Mouse (Mus musculus) erythroblast, embryonic 14.5 days (primary cell): Measurements from ENCODE around the gene Ankrd13b. TPM values are rescaled to one million over a fixed set of nuclear protein-coding genes. Genes with fewer than 3 reads are reported as not detected.
"Not testable (repeated sequence)": the region's sequence is repeated elsewhere in the genome, so short reads cannot be mapped to it uniquely, and the experiment has no call there.

Experiments used
- H3K27me3 ChIP-seq: 2 replicates; pipeline ENCODE4 v1.6.1; 2012; ENCODE audit warnings: inconsistent platforms; ENCODE audit not compliant: control insufficient read depth
- H3K36me3 ChIP-seq: 2 replicates; pipeline ENCODE4 v1.6.1; 2012; ENCODE audit warnings: mild to moderate bottlenecking, inconsistent platforms; ENCODE audit not compliant: control insufficient read depth
- H3K4me1 ChIP-seq: 2 replicates; pipeline ENCODE4 v1.6.1; 2012; ENCODE audit warnings: inconsistent platforms; ENCODE audit not compliant: control insufficient read depth
- H3K4me3 ChIP-seq: replicated peaks from 2 replicates; pipeline ENCODE3; 2012; ENCODE audit warnings: moderate library complexity, mild to moderate bottlenecking, inconsistent platforms
- H3K9me3 ChIP-seq: 2 replicates; pipeline ENCODE4 v1.6.1; 2012; ENCODE audit warnings: low read length, inconsistent platforms, mixed read lengths; ENCODE audit not compliant: control insufficient read depth
- GATA1 ChIP-seq: IDR thresholded peaks from 2 replicates; pipeline ENCODE4 v1.6.1; 2012; ENCODE audit warnings: low read length, inconsistent platforms, mixed read lengths
- TAL1 ChIP-seq: IDR thresholded peaks from 3 replicates; pipeline ENCODE4 v1.6.1; 2012; ENCODE audit warnings: low read length, inconsistent platforms, mixed read lengths
- polyA plus RNA-seq: library from polyadenylated mRNA; stranded (reverse); fragments of >175 nt; gene quantifications from 2 replicates; pipeline ENCODE4 v1.2.3, GENCODE M21; 2012

Gene Ankrd13b
- 0.09 and 0.19 TPM in 2 replicates for polyA plus RNA-seq

DNA sequence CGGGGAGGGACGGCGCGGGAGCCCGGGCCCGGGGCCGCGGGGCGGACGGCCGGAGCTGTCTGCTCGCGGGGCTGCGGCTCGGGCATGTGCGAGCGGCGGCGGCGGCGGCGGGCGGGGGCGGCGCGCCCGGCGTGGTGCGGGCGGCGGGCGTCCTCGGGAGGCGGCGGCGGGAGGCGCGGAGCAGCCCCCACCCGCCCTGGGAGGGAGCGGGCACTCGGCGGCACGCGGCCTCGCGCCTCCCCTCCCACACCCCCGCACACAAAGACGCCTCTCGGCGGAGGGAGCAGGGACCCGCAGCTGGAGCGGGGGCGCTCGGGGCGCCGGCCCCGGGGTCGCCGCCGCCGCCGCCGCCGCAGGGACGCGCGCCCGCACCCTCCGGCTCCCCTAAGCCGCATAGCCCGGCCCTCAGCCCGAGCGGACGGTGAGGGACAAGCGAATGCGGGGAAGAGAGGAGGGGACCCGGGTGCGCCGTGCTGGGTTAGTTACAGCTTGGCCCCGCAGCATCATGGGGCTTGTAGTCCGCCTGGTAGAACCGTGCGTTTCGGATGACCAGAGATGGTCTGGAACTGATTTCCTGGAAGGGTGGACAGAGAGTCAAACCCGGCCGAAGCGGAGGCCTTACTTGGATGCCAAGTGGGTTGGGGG is at the start of gene Ankrd13b:
TSS of gene Ankrd13b (minus strand) at position 88 of the 645 bp plus-strand sequence.
- Histone ChIP-seq H3K36me3 (no peaks in the 10 kb centered on the region), H3K4me3 (peak within 1 kb of the TSS; percentile 64), H3K9me3 (peaks cover 2% of the 10 kb centered on the region; the same call in 1 of the 2 replicates), H3K4me1 (peaks cover 54% of the 10 kb centered on the region), H3K27me3 (peaks cover 50% of the 10 kb centered on the region)
- TF ChIP-seq GATA1 = no peak
- no peak for TF ChIP-seq TAL1

DNA sequence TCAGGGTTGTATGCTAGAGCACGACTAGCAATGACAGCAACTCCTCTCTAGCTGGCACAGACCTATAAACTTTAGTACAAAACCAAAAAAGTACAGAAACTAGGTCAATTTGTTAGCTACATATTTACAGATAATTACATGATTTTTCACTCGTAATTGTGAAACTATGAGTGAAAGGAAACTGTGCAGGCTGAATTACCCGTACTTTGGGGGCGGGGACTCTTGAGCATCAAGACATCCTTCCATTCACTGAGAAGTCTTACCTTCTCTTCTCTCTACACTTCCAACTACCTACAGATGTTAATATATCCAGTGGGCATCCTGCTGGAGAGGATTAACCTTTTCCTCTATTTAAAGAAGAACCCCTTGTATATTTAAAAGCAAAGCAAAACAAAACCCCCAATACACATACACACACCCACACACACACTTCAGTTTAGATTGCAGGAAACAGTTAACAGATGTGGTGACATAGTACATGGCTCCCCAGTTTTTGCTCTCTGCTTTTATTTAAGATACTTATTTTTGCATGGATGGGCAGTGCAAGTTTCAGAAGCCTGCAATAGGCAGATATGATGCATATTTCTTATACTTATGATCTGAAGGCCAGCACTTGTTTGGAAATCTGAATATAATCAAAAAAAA is 42.8 kb upstream of the Ankrd13b start:
- TF ChIP-seq TAL1 = no peak
- no peak for TF ChIP-seq GATA1
- Histone ChIP-seq H3K9me3 (no peaks in the 10 kb centered on the region), H3K27me3 (no peaks in the 10 kb centered on the region), H3K36me3 (peaks cover 37% of the 10 kb centered on the region), H3K4me3 (no peak overlapping the region), H3K4me1 (no peaks in the 10 kb centered on the region)

DNA sequence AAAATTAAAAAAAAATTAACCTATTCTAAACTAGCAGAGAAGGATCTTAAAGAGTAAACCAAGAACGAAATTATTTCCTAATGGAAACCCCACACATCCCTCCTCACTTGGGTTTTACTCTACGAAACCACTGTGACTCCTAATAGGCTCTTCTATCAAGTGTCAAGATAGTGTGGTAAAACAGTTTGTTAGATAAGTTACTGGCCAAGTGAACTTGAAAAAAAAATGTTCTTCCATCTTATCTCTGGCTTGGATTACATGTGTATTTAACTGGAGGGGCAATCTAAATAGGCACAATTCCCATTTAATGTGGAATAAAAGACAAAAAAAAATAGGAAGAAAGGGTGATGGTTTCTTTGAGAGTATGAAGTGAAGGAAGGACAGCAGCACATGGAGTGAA is 41.4 kb upstream of the Ankrd13b start:
- no peaks in the 10 kb centered on the region for H3K9me3 ChIP-seq
- H3K36me3 ChIP-seq = peaks cover 22% of the 10 kb centered on the region
- H3K4me1 ChIP-seq = no peaks in the 10 kb centered on the region
- H3K27me3 ChIP-seq = no peaks in the 10 kb centered on the region
- no peak overlapping the region for H3K4me3 ChIP-seq
- no peak for TF ChIP-seq TAL1
- no peak for TF ChIP-seq GATA1

DNA sequence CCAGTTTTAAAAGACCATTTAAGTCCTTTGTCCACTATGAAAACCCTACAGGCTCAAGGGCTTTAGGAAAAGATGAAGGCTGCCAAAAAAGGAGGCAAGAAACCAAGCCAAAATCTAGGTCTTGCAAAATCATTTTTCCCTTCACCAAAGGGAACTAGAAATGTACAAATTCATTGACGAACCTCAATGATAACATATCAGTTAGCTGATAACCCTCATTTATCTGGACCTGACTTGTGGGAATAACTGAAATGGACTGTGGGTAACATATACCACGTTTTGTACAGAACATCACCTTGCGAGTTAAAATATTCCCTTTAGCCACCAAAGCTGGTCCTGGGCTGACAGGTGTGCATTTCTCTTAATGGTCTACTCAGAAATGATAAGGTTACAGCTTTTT is 40.2 kb upstream of the Ankrd13b start:
- H3K4me3 ChIP-seq = no peak overlapping the region
- TF ChIP-seq TAL1 (no peak), GATA1 (no peak)
- H3K36me3 ChIP-seq = peaks cover 13% of the 10 kb centered on the region
- H3K9me3 ChIP-seq = no peaks in the 10 kb centered on the region
- no peaks in the 10 kb centered on the region for H3K4me1 ChIP-seq
- H3K27me3 ChIP-seq = no peaks in the 10 kb centered on the region

DNA sequence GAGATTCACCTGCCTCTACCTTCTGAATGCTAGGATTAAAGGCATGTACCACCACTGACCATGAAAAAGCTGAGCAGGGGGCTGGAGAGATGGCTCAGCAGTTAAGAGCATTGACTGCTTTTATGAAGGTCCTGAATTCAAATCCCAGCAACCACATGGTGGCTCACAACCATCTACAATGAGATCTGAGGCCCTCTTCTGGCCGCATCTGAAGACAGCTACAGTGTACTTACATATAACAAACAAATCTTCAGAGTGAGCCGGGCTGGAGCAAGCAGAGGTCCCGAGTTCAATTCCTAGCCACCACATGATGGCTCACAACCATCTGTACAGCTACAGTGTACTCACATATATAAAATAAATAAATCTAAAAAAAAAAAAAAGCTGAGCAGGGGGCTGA is 38.9 kb upstream of the Ankrd13b start:
- H3K36me3 ChIP-seq, H3K4me1 ChIP-seq, H3K4me3 ChIP-seq, H3K9me3 ChIP-seq, H3K27me3 ChIP-seq: not testable (repeated sequence)

DNA sequence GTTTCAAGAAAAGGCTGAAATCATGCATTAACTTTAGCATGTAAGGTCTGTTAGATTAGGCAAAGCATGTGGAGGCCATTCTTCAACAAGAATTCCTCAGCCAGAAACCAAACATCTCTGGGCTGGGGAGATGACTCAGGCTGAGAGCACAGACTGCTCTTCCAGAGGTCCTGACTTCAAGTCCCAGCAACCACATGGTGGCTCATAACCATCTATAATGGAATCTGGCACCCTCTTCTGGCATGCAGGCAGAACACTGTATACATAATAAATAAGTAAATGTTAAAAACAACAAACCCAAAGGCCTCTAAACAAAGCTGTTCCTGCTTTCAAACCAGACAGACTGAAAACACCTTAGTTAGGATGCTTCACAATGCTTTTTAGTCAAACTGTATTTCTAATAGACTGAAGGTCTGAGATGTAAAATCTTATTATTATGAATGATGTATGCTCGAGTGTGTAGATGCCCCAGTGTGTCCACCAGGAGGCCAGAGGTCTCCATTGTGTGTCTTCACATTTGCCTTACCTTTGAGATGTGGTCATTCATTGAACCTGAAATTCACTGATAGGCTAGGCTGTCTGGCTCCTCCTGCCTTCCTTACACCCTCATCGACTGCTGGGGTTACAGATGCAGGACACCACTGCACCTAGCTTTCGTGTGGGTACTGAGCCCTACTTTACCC is 36.5 kb upstream of the Ankrd13b start:
- Histone ChIP-seq H3K9me3 (peaks cover 3% of the 10 kb centered on the region; the same call in 1 of the 2 replicates), H3K27me3 (peaks cover 4% of the 10 kb centered on the region; the same call in 1 of the 2 replicates), H3K36me3 (peaks cover 3% of the 10 kb centered on the region; the same call in 1 of the 2 replicates), H3K4me3 (no peak overlapping the region), H3K4me1 (no peaks in the 10 kb centered on the region)
- no peak for TF ChIP-seq GATA1
- no peak for TF ChIP-seq TAL1

DNA sequence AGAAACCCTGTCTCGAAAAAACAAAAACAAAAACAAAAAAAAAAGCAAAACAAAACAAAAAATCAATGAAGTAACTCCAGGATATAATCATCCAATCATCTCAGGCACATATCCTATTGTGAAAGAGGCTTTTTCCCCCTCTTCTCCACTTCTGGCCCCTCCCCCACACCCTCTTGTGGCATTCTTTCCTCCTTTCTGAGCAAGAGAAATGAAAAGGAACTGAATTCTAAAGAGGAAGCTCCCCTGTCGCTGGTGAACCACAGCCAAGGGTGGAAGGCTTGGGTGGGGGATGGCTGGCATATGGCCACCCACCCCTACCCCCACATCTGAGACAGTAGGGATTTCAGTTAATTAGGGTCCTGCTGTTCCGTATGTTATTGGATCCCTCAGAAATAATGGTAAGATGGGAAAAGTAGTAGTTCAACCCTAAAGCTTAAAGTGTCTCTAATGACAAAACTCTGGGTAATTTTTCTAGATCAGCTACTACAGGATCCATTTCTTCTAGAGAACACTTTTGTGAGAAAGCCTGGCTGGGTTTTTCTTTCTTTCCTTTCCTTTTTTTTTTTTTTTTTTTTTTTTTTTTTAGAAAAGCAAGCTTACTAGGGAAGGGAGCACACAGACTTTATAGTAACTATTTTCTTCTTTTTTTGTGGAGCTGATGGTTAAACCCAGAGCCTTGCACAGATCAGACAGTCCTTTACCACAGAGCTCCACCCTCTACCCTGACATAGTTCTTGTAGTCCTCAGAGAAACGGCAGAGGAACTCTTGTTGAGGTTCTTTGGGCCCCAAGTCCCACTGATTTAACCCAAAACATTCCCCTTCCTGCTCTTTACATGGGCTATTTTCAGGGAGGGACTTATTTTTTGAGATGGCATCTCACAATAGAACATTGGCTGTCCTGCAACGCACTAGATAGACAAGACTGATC is 31.4 kb upstream of the Ankrd13b start:
- peaks cover 50% of the 10 kb centered on the region for H3K27me3 ChIP-seq
- H3K9me3 ChIP-seq = peaks cover 4% of the 10 kb centered on the region
- peaks cover under 1% of the 10 kb centered on the region for H3K4me1 ChIP-seq
- H3K36me3 ChIP-seq = no peaks in the 10 kb centered on the region
- TF ChIP-seq TAL1 (no peak), GATA1 (no peak)
- no peak overlapping the region for H3K4me3 ChIP-seq

DNA sequence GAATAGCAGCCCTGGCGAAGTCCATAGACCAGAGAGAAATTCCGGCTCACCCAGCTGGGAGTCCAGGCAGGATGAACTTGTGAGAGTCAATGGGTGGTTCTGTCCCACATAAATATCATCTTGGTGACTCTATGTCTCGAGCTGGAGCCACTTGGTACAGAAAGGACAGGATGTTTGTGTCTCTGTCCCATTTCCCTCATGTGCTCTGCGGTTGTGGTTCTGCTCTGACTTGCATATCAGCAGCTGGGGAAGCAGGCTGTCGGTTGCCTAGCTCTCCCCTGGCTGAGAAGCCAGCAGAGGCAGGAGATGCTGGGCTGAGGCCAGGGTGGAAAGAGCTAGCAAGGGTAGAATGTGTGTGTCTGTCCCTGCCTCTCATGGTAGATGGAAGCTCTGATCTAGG is 29.6 kb upstream of the Ankrd13b start, which contains the start of gene Gm10392:
TSS of gene Gm10392 (minus strand) at position 156 of the 400 bp plus-strand sequence.
- peaks cover 68% of the 10 kb centered on the region for H3K27me3 ChIP-seq
- peaks cover 13% of the 10 kb centered on the region for H3K9me3 ChIP-seq
- H3K4me3 ChIP-seq = no peak within 1 kb of the TSS
- TF ChIP-seq TAL1 = no peak
- TF ChIP-seq GATA1 = no peak
- H3K4me1 ChIP-seq = peaks cover 19% of the 10 kb centered on the region
- no peaks in the 10 kb centered on the region for H3K36me3 ChIP-seq
